Mouse (Mus musculus): ENCODE measurements around the gene Spns3.

DNA sequence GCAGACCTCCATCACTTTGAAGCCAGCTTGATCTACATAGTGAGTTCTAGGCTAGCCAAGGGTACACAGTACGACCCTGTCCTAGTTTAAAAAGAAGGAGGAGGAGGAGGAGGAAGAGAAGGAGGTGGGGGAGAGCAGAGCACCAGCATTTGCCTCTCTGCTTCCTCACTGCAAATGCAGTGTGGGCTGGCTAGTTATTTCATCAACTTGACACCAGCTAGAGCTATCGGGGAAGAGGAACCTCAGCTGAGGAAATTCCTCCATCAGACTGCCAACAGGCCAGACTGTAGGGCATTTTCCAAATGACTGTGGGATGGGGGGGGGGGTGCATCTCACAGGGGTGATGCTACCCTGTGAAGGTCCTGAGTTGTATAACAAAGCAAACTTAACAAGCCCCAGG lies 31.9 kb downstream of the Spns3 start:
- TF ChIP-seq POLR2A (IDR thresholded peaks at IDR 0.05; ENCODE audit: borderline replicate concordance, control insufficient read depth, low read depth, low read length) (no peak), CTCF (IDR thresholded peaks at IDR 0.05; ENCODE audit: control insufficient read depth, insufficient read depth, low read length) (no peak)

Measured in bone marrow, adult 2 months (tissue).